Mouse (Mus musculus): ENCODE measurements around the gene Aig1. TPM values are rescaled to one million over a fixed set of nuclear protein-coding genes. Genes with fewer than 3 reads are reported as not detected.

Gene Aig1
- polyA plus RNA-seq, 1 experiment from 2014 or later: 44.1 TPM

DNA sequence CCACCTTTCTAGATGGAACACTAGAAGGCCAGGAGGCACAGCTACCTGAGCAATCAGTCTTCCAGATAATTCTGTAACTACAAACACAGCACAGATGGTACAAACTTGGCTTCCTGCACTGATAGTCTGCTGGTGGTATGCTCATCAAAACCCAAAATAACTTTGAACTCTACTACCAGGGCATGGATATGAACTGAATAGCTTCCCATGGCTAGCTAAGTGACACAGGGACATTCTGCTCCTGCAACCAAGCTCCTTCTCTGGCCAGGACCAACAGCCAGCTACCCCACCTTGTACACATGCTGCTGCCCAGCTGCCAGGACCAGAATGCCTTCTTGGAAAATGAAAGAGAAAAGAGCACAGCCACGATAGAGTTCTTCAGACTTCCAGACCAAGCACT, 60.5 kb downstream of the Aig1 start:
- H3K27me3 ChIP-seq (ENCODE audit: control insufficient read depth, insufficient read depth, low read length): no peaks in the 10 kb centered on the region
- 70% methylated on average over 1 of the region's 1 CpGs for WGBS

DNA sequence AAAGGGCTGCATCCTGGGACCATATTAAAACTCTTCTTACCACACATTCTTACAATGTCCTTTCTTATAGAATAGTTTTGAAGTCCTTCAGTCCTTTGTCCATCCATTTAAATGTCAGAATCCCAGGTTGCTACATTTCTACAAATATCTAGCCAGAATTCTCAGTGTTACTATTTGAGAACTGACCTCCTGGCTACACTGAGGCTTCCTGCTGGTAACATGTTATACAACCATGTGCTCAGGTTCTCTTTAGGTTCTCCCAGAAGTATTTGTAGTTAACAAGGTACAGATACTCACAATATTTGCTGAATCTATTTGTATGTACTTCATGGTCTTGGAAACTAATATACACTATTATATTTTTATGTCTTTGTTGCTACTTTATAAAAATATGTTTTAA, 62.0 kb downstream of the Aig1 start:
- ATAC-seq (ENCODE audit: insufficient read depth, low FRiP score, low TSS enrichment): no peak
- H3K4me2 ChIP-seq (ENCODE audit: low read depth): no peak overlapping the region
- no peak for DNase-seq (ENCODE audit: low spot score)

More for the DNA sequence above, 60.5 kb downstream of the Aig1 start:
- DNase-seq (ENCODE audit: low spot score) (no peak), ATAC-seq (ENCODE audit: insufficient read depth, low FRiP score, low TSS enrichment) (no peak)
- Histone ChIP-seq H3K9me3 (ENCODE audit: control insufficient read depth, low read length) (no peaks in the 10 kb centered on the region), H3K4me2 (ENCODE audit: low read depth) (no peak overlapping the region), H3K9ac (ENCODE audit: low read length) (no peak overlapping the region), H3K27ac (ENCODE audit: low read depth, low read length) (no peak overlapping the region), H3K36me3 (ENCODE audit: control insufficient read depth, insufficient read depth, low read length) (no peaks in the 10 kb centered on the region), H3K4me3 (ENCODE audit: low read depth, low read length) (no peak overlapping the region), H3K4me1 (ENCODE audit: control insufficient read depth, insufficient read depth, low read length) (no peaks in the 10 kb centered on the region)

DNA sequence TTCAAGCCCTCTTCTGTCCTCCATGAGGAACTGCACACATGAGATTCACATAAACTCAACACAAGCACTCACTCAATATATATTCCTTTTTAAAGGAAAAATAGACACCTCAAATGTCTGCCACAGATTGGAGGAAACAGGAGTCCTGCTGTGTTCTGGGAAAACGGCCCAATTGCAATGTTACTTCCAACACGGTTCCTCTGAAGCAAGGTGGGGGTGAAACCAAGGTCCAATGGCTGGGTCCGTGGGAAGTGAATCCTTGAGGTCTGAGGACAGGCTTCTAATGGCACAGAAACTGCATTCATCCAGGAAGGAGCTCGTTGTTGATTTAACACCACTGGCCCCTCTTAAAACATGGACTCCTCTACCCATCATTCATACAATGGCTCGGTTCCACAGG, 67.5 kb downstream of the Aig1 start:
- Histone ChIP-seq H3K9me3 (ENCODE audit: control insufficient read depth, low read length) (no peaks in the 10 kb centered on the region), H3K27ac (ENCODE audit: low read depth, low read length) (no peak overlapping the region), H3K27me3 (ENCODE audit: control insufficient read depth, insufficient read depth, low read length) (no peaks in the 10 kb centered on the region), H3K4me3 (ENCODE audit: low read depth, low read length) (no peak overlapping the region), H3K4me2 (ENCODE audit: low read depth) (no peak overlapping the region), H3K4me1 (ENCODE audit: control insufficient read depth, insufficient read depth, low read length) (no peaks in the 10 kb centered on the region), H3K9ac (ENCODE audit: low read length) (no peak overlapping the region), H3K36me3 (ENCODE audit: control insufficient read depth, insufficient read depth, low read length) (no peaks in the 10 kb centered on the region)
- WGBS: 89% methylated on average over 5 of the region's 5 CpGs
- ATAC-seq (ENCODE audit: insufficient read depth, low FRiP score, low TSS enrichment): no peak
- DNase-seq (ENCODE audit: low spot score): no peak

More for the DNA sequence above, 62.0 kb downstream of the Aig1 start:
- Histone ChIP-seq H3K36me3 (ENCODE audit: control insufficient read depth, insufficient read depth, low read length) (no peaks in the 10 kb centered on the region), H3K9ac (ENCODE audit: low read length) (no peak overlapping the region), H3K9me3 (ENCODE audit: control insufficient read depth, low read length) (no peaks in the 10 kb centered on the region), H3K27ac (ENCODE audit: low read depth, low read length) (no peak overlapping the region), H3K4me1 (ENCODE audit: control insufficient read depth, insufficient read depth, low read length) (no peaks in the 10 kb centered on the region), H3K4me3 (ENCODE audit: low read depth, low read length) (no peak overlapping the region), H3K27me3 (ENCODE audit: control insufficient read depth, insufficient read depth, low read length) (no peaks in the 10 kb centered on the region)

DNA sequence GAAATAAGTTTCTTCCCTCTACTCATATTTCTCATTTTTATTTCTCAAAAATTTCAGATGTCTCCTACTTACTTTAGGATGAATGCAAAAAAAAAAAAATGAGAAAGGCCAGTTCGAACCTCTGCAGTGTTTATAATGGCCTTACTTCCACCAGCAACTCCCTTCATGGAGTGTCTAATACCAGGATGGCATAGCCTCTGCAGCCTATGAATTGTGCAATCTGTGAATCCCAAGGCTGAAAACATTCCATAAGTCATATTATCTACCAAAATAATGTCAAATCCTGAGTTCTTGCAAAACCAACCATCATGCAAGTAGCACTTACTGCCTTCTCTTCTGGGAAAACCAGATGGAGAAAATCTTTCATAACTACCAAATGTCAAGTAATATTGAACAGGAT, 75.3 kb downstream of the Aig1 start:
- DNase-seq (ENCODE audit: low spot score) (no peak), ATAC-seq (ENCODE audit: insufficient read depth, low FRiP score, low TSS enrichment) (no peak)
- no peaks in the 10 kb centered on the region for H3K27me3 ChIP-seq (ENCODE audit: control insufficient read depth, insufficient read depth, low read length)
- H3K9ac ChIP-seq (ENCODE audit: low read length): no peak overlapping the region
- H3K9me3 ChIP-seq (ENCODE audit: control insufficient read depth, low read length): no peaks in the 10 kb centered on the region
- no peak overlapping the region for H3K4me3 ChIP-seq (ENCODE audit: low read depth, low read length)
- no peaks in the 10 kb centered on the region for H3K4me1 ChIP-seq (ENCODE audit: control insufficient read depth, insufficient read depth, low read length)
- WGBS: 91% methylated on average over 1 of the region's 1 CpGs
- H3K36me3 ChIP-seq (ENCODE audit: control insufficient read depth, insufficient read depth, low read length): no peaks in the 10 kb centered on the region
- no peak overlapping the region for H3K27ac ChIP-seq (ENCODE audit: low read depth, low read length)
- H3K4me2 ChIP-seq (ENCODE audit: low read depth): no peak overlapping the region

DNA sequence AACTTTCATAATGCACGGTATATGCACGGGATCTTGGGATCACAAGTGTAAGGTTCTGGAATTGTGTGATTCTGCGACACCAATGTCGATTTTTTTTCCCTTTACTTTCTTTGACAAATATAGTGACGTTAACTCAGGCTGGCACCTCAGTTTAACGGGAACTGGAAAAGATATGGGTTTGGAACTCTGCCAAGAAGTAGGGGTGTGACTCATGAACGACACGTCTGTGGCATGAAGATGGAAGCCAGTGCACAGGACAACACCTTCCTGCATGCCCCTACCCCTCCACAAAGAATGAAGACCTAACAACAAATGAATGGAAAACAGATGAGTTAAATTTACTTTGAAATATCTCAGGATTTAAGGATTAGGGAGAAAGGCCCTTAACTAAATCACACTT, 76.0 kb downstream of the Aig1 start:
- Histone ChIP-seq H3K36me3 (ENCODE audit: control insufficient read depth, insufficient read depth, low read length) (no peaks in the 10 kb centered on the region), H3K4me1 (ENCODE audit: control insufficient read depth, insufficient read depth, low read length) (no peaks in the 10 kb centered on the region), H3K27ac (ENCODE audit: low read depth, low read length) (no peak overlapping the region), H3K27me3 (ENCODE audit: control insufficient read depth, insufficient read depth, low read length) (no peaks in the 10 kb centered on the region), H3K4me3 (ENCODE audit: low read depth, low read length) (no peak overlapping the region), H3K4me2 (ENCODE audit: low read depth) (no peak overlapping the region), H3K9me3 (ENCODE audit: control insufficient read depth, low read length) (no peaks in the 10 kb centered on the region), H3K9ac (ENCODE audit: low read length) (no peak overlapping the region)
- DNase-seq (ENCODE audit: low spot score): no peak
- ATAC-seq (ENCODE audit: insufficient read depth, low FRiP score, low TSS enrichment): no peak
- WGBS: 91% methylated on average over 8 of the region's 8 CpGs

DNA sequence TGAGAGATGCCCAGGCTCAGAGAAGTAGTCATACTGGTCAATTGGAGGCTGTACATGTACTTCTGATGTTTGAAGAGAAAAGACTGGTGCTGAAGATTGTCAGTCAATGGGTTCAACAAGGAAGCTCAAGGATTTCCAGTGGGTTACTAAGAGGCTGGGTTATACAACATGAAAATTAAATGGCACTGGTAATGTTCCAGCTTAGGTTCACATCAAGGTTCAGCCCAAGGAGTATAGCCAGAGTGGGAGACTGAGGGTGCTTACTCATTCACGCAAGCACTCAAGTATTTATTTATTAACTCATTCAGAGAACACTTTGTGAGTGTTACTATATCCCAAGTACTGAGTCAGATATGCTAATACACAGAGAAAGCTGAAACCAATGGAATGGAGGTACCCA, 79.2 kb downstream of the Aig1 start:
- no peak overlapping the region for H3K27ac ChIP-seq (ENCODE audit: low read depth, low read length)
- no peak overlapping the region for H3K4me2 ChIP-seq (ENCODE audit: low read depth)
- H3K27me3 ChIP-seq (ENCODE audit: control insufficient read depth, insufficient read depth, low read length): no peaks in the 10 kb centered on the region
- H3K4me1 ChIP-seq (ENCODE audit: control insufficient read depth, insufficient read depth, low read length): no peaks in the 10 kb centered on the region
- H3K9ac ChIP-seq (ENCODE audit: low read length): no peak overlapping the region
- H3K36me3 ChIP-seq (ENCODE audit: control insufficient read depth, insufficient read depth, low read length): no peaks in the 10 kb centered on the region
- H3K9me3 ChIP-seq (ENCODE audit: control insufficient read depth, low read length): no peaks in the 10 kb centered on the region
- no peak for DNase-seq (ENCODE audit: low spot score)
- ATAC-seq (ENCODE audit: insufficient read depth, low FRiP score, low TSS enrichment): no peak
- 95% methylated on average over 1 of the region's 1 CpGs for WGBS
- no peak overlapping the region for H3K4me3 ChIP-seq (ENCODE audit: low read depth, low read length)

DNA sequence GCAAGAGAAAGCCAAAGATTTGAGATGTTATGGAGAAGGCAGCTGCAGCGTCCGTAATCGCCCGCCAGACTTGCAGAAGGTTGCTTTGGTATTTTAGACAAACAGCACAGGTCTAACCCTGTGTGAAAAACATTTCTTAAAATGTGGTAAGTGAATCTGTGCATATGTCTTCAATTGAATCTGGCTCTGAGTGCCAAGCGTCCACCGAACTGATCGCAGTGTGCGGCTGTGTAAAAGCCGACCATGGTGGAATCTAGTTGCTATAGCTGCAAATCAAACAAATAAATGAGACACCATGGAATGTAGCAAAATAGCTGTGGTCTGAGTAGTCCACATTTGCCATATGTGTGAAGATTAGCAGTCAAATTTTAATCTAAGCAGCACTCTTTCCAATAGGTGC, 80.7 kb downstream of the Aig1 start:
- Histone ChIP-seq H3K9me3 (ENCODE audit: control insufficient read depth, low read length) (no peaks in the 10 kb centered on the region), H3K27me3 (ENCODE audit: control insufficient read depth, insufficient read depth, low read length) (no peaks in the 10 kb centered on the region), H3K4me3 (ENCODE audit: low read depth, low read length) (no peak overlapping the region), H3K27ac (ENCODE audit: low read depth, low read length) (no peak overlapping the region), H3K36me3 (ENCODE audit: control insufficient read depth, insufficient read depth, low read length) (no peaks in the 10 kb centered on the region), H3K9ac (ENCODE audit: low read length) (no peak overlapping the region), H3K4me2 (ENCODE audit: low read depth) (no peak overlapping the region), H3K4me1 (ENCODE audit: control insufficient read depth, insufficient read depth, low read length) (no peaks in the 10 kb centered on the region)
- WGBS: 93% methylated on average over 9 of the region's 9 CpGs
- no peak for ATAC-seq (ENCODE audit: insufficient read depth, low FRiP score, low TSS enrichment)
- DNase-seq (ENCODE audit: low spot score): no peak

DNA sequence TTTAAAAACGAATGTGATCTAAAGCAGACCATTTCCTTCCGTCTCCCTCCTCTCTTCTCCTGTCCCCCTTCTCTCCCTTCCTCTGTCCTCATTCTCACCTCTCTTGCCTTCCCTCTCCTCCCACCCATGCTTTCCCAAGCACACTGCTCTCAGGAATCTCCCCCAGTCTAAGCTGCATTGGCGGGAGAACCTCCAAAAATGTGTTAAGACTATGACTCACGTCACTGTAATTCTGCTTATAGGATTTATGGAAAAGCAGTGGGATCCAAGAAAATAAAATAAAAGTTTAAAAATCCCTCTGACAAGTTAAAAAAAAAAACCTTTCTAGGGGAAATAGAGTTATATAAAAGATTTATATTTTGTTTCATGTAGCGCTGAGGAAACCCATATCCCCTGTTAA, 86.0 kb downstream of the Aig1 start:
- no peak overlapping the region for H3K9ac ChIP-seq (ENCODE audit: low read length)
- no peaks in the 10 kb centered on the region for H3K36me3 ChIP-seq (ENCODE audit: control insufficient read depth, insufficient read depth, low read length)
- ATAC-seq (ENCODE audit: insufficient read depth, low FRiP score, low TSS enrichment) (no peak), DNase-seq (ENCODE audit: low spot score) (no peak)
- H3K27me3 ChIP-seq (ENCODE audit: control insufficient read depth, insufficient read depth, low read length): no peaks in the 10 kb centered on the region
- H3K4me2 ChIP-seq (ENCODE audit: low read depth): no peak overlapping the region
- H3K4me3 ChIP-seq (ENCODE audit: low read depth, low read length): no peak overlapping the region
- H3K27ac ChIP-seq (ENCODE audit: low read depth, low read length): no peak overlapping the region
- H3K9me3 ChIP-seq (ENCODE audit: control insufficient read depth, low read length): no peaks in the 10 kb centered on the region
- H3K4me1 ChIP-seq (ENCODE audit: control insufficient read depth, insufficient read depth, low read length): no peaks in the 10 kb centered on the region
- WGBS: 86% methylated on average over 5 of the region's 5 CpGs

DNA sequence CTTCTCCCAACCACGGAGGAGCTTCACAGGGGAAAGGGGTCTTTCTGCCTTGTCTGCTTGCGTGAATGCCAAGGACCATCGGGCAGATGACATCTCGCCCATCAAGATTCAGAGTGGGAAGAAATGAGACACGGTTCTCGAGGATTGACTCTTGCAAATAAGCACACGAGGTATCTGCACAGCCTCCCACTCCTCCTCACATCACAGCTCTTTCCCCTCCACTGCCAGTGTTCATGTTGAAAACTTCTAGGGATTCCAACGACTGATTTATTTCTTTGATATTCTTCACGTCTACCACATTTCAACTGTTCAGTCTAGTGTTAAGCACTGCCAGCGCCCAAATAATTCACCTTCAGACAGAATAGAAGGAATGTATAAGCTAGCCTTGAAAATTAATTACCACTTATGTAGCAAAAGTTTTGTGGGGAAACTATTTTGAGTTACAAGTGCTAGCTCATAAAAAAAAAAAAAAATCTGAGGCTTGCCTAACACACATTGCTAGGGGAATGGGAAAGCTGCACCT, 86.5 kb downstream of the Aig1 start:
- H3K4me3 ChIP-seq (ENCODE audit: low read depth, low read length): no peak overlapping the region
- H3K9ac ChIP-seq (ENCODE audit: low read length): no peak overlapping the region
- DNase-seq (ENCODE audit: low spot score) (no peak), ATAC-seq (ENCODE audit: insufficient read depth, low FRiP score, low TSS enrichment) (no peak)
- H3K27ac ChIP-seq (ENCODE audit: low read depth, low read length): no peak overlapping the region
- H3K27me3 ChIP-seq (ENCODE audit: control insufficient read depth, insufficient read depth, low read length): no peaks in the 10 kb centered on the region
- 92% methylated on average over 10 of the region's 10 CpGs for WGBS
- no peaks in the 10 kb centered on the region for H3K36me3 ChIP-seq (ENCODE audit: control insufficient read depth, insufficient read depth, low read length)
- no peaks in the 10 kb centered on the region for H3K4me1 ChIP-seq (ENCODE audit: control insufficient read depth, insufficient read depth, low read length)
- H3K9me3 ChIP-seq (ENCODE audit: control insufficient read depth, low read length): no peaks in the 10 kb centered on the region
- no peak overlapping the region for H3K4me2 ChIP-seq (ENCODE audit: low read depth)

All from neural tube, embryonic 11.5 days (tissue).